Mouse (Mus musculus): ENCODE results near the gene Usp17lb. TPM values are rescaled to one million over a fixed set of nuclear protein-coding genes. Genes with fewer than 3 reads are reported as not detected.
"Not testable (repeated sequence)": the region's sequence is repeated elsewhere in the genome, so short reads cannot be mapped to it uniquely, and the experiment has no call there.

Gene Usp17lb
- 0.20 TPM for polyA plus RNA-seq (2012; fragmentation: generic; extraction: Trizol)

DNA sequence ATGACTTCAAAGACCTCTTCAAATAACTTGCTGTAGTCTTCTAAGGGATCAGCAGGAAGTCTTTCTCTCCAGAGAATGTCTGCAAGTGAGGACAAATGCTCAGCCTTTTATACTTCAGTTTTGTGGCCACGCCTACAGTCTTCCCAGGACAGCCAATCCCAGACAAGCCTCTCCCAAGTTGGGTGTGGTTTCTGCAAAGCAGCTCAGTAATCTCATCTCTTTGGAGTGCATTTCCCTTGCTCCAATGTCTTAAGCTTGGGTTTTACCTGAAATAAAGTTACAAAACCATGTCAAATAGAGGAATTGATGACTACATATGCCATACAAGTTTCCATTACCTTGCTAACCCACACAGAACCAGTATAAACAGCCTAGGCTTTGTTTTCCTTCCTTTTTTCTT lies at the start of gene Usp17lb:
TSS of gene Usp17lb (minus strand) at position 101 of the 400 bp plus-strand sequence.
- H3K4me2 ChIP-seq (ENCODE audit: low read depth), result no peak within 1 kb of the TSS
- H3K4me3 ChIP-seq, result no peak within 1 kb of the TSS
- H3ac ChIP-seq (ENCODE audit: control insufficient read depth, insufficient read length), result no peak within 1 kb of the TSS
- no peaks in the 10 kb centered on the region for H3K27me3 ChIP-seq (ENCODE audit: control insufficient read depth, insufficient read depth, insufficient read length)
- no peak for TF ChIP-seq E2F4 (IDR thresholded peaks at IDR 0.05; ENCODE audit: insufficient read depth)
- H3K79me2 ChIP-seq (ENCODE audit: control insufficient read depth, insufficient read depth), result no peaks in the 10 kb centered on the region
- no peaks in the 10 kb centered on the region for H3K36me3 ChIP-seq (ENCODE audit: control insufficient read depth, insufficient read depth)

DNA sequence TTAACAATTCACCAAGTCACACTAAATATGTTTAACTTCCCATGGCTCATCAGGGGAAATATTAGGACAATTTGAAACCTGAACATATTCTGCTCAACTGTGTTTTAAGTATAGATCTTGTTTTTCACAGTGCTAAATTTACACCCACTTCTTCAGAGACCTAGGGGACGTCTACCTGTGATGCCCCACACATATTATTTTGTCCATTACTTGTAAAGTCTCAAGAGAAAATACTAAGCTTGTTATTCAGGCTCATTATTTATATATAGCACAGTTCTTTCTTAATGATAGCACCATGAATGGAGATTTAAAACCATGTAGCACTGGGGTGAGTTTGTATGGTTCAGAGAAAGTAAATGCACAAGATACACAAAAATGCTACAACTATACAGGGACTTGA lies 35.3 kb upstream of the Usp17lb start, which contains the start of gene Olfr665:
TSS of gene Olfr665 (plus strand) at position 301 of the 400 bp plus-strand sequence.
- no peak for TF ChIP-seq E2F4 (IDR thresholded peaks at IDR 0.05; ENCODE audit: insufficient read depth)
- TF ChIP-seq TCF3 (IDR thresholded peaks at IDR 0.05; ENCODE audit: insufficient read length, low read depth), result no peak
- no peak for TF ChIP-seq MAX (IDR thresholded peaks at IDR 0.05; ENCODE audit: low read depth)
- no peak for TF ChIP-seq REST (IDR thresholded peaks at IDR 0.05; ENCODE audit: insufficient read depth, insufficient read length)
- no peak for TF ChIP-seq POLR2AphosphoS2 (IDR thresholded peaks at IDR 0.05; ENCODE audit: insufficient read length, low read depth)
- TF ChIP-seq MYOD1 (IDR thresholded peaks at IDR 0.05; ENCODE audit: control insufficient read depth in 1 of 3, insufficient read length in 2 of 3, low read depth in 2 of 3), result no peak
- TF ChIP-seq USF1 (IDR thresholded peaks at IDR 0.05; ENCODE audit: low read depth), result no peak
- no peak for TF ChIP-seq POLR2A (IDR thresholded peaks at IDR 0.05; ENCODE audit: insufficient read length, low read depth)
- TF ChIP-seq CEBPB (IDR thresholded peaks at IDR 0.05; ENCODE audit: insufficient read depth, poor library complexity, severe bottlenecking), result no peak
- no peak for TF ChIP-seq SRF (IDR thresholded peaks at IDR 0.05; ENCODE audit: control insufficient read depth, insufficient read length, low read depth)
- no peak for TF ChIP-seq MYOG (IDR thresholded peaks at IDR 0.05; ENCODE audit: control insufficient read depth in 1 of 3, insufficient read depth in 1 of 3, insufficient read length in 2 of 3, low read depth in 2 of 3)
- TF ChIP-seq TCF12 (IDR thresholded peaks at IDR 0.05; ENCODE audit: insufficient read depth, poor library complexity, severe bottlenecking), result no peak
- Histone ChIP-seq H3K4me2 (ENCODE audit: low read depth) (no peak within 1 kb of the TSS), H3K27me3 (ENCODE audit: control insufficient read depth, insufficient read depth, insufficient read length) (no peaks in the 10 kb centered on the region), H3ac (ENCODE audit: control insufficient read depth, insufficient read length) (no peak within 1 kb of the TSS), H3K4me3 (no peak within 1 kb of the TSS), H3K79me2 (ENCODE audit: control insufficient read depth, insufficient read depth) (no peaks in the 10 kb centered on the region), H3K36me3 (ENCODE audit: control insufficient read depth, insufficient read depth) (no peaks in the 10 kb centered on the region)

DNA sequence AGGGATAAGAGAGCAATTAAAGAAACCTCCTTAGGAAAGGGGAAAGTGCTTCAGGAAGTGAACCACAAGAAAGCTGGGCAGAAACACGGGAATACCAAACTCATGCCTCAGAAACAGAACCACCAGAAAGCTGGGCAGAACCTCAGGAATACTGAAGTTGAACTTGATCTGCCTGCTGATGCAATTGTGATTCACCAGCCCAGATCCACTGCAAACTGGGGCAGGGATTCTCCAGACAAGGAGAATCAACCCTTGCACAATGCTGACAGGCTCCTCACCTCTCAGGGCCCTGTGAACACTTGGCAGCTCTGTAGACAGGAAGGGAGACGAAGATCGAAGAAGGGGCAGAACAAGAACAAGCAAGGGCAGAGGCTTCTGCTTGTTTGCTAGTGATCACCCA lies 19.0 kb upstream of the Usp17lb start:
- Histone ChIP-seq H3K4me3 (no peak overlapping the region), H3K27me3 (ENCODE audit: control insufficient read depth, insufficient read depth, insufficient read length) (no peaks in the 10 kb centered on the region), H3ac (ENCODE audit: control insufficient read depth, insufficient read length) (no peak overlapping the region), H3K79me2 (ENCODE audit: control insufficient read depth, insufficient read depth) (no peaks in the 10 kb centered on the region), H3K36me3 (ENCODE audit: control insufficient read depth, insufficient read depth) (peaks cover 6% of the 10 kb centered on the region), H3K4me2 (ENCODE audit: low read depth) (peak overlapping the region; percentile 52)
- TF ChIP-seq CEBPB (IDR thresholded peaks at IDR 0.05; ENCODE audit: insufficient read depth, poor library complexity, severe bottlenecking), result peak; percentile 82
- no peak for TF ChIP-seq TCF3 (IDR thresholded peaks at IDR 0.05; ENCODE audit: insufficient read length, low read depth)
- no peak for TF ChIP-seq SRF (IDR thresholded peaks at IDR 0.05; ENCODE audit: control insufficient read depth, insufficient read length, low read depth)

DNA sequence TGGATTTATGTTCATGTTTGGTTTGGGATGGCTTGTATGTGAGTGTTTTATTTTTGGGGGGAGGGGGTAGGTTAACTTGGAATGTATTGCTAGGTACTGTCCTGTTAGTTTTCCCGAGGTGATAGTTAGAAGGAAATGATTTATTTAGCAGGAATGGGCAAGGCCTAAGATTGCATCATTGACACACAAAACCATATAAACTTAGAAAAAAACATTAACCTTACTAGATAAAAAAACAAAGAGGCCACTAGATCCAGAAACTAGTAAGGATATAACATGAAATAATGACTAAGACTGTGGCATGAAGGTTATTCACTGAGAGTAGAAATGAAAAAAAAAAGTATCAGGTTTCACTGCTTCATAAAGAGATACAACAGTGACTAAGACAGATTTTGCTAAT lies 15.3 kb upstream of the Usp17lb start:
- H3K27me3 ChIP-seq (ENCODE audit: control insufficient read depth, insufficient read depth, insufficient read length), result no peaks in the 10 kb centered on the region
- peaks cover 6% of the 10 kb centered on the region for H3K36me3 ChIP-seq (ENCODE audit: control insufficient read depth, insufficient read depth)
- no peak overlapping the region for H3ac ChIP-seq (ENCODE audit: control insufficient read depth, insufficient read length)
- peak; percentile 74 for TF ChIP-seq CEBPB (IDR thresholded peaks at IDR 0.05; ENCODE audit: insufficient read depth, poor library complexity, severe bottlenecking)
- no peak for TF ChIP-seq REST (IDR thresholded peaks at IDR 0.05; ENCODE audit: insufficient read depth, insufficient read length)
- H3K79me2 ChIP-seq (ENCODE audit: control insufficient read depth, insufficient read depth), result no peaks in the 10 kb centered on the region
- H3K4me2 ChIP-seq (ENCODE audit: low read depth), result peak overlapping the region; percentile 48
- peak overlapping the region; percentile 16 for H3K4me3 ChIP-seq

DNA sequence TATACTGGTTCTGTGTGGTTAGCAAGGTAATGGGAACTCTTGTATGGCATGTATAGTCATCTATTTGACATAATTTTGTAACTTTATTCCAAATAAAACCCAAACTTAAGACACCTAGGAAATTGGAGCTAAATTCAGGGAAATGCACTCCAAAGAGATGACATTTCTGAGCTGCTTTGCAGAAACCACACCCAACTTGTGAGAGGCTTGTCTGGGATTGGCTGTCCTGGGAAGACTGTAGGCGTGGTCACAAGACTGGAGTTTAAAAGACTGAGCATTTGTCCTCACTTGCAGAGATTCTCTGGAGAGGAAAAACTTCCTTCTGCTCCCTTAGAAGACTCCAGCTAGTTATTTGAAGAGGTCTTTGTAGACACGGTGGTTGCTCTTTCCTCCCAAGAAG lies 14.3 kb upstream of the Usp17lb start, which contains the start of gene Usp17la:
TSS of gene Usp17la (plus strand) at position 301 of the 400 bp plus-strand sequence.
- peak within 1 kb of the TSS; percentile 48 for H3K4me2 ChIP-seq (ENCODE audit: low read depth)
- H3ac ChIP-seq (ENCODE audit: control insufficient read depth, insufficient read length); H3K36me3 ChIP-seq (ENCODE audit: control insufficient read depth, insufficient read depth); H3K79me2 ChIP-seq (ENCODE audit: control insufficient read depth, insufficient read depth); H3K27me3 ChIP-seq (ENCODE audit: control insufficient read depth, insufficient read depth, insufficient read length): not testable (repeated sequence)
- H3K4me3 ChIP-seq, result peak within 1 kb of the TSS; percentile 16

DNA sequence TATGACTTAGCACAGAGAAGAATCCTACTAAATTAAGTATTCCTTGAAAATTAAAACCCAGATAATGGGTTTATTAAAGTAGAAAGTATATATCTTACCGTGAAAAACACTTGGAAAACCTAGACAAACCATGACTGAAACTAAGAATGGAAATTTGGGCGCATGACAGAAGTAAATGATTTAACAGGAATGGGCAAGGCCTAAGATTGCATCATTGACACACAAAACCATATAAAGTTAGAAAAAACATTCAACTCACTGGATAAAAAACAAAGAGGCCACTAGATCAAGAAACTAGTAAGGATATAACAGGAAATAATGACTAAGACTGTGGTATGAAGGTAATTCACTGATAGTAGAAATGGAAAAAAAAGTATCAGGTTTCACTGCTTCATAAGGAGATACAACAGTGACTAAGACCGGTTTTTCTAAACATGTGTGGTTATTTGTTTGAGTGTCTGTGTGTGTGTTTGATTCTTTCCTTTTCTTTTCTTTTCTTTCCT lies 12.9 kb upstream of the Usp17lb start:
- TF ChIP-seq TCF3 (IDR thresholded peaks at IDR 0.05; ENCODE audit: insufficient read length, low read depth) (no peak), CEBPB (IDR thresholded peaks at IDR 0.05; ENCODE audit: insufficient read depth, poor library complexity, severe bottlenecking) (peak; percentile 82), USF1 (IDR thresholded peaks at IDR 0.05; ENCODE audit: low read depth) (no peak), POLR2AphosphoS2 (IDR thresholded peaks at IDR 0.05; ENCODE audit: insufficient read length, low read depth) (no peak), MYOG (IDR thresholded peaks at IDR 0.05; ENCODE audit: control insufficient read depth in 1 of 3, insufficient read depth in 1 of 3, insufficient read length in 2 of 3, low read depth in 2 of 3) (no peak), TCF12 (IDR thresholded peaks at IDR 0.05; ENCODE audit: insufficient read depth, poor library complexity, severe bottlenecking) (no peak)
- H3K4me3 ChIP-seq, result no peak overlapping the region
- no peak overlapping the region for H3K4me2 ChIP-seq (ENCODE audit: low read depth)
- no peak overlapping the region for H3ac ChIP-seq (ENCODE audit: control insufficient read depth, insufficient read length)
- no peaks in the 10 kb centered on the region for H3K27me3 ChIP-seq (ENCODE audit: control insufficient read depth, insufficient read depth, insufficient read length)
- no peaks in the 10 kb centered on the region for H3K79me2 ChIP-seq (ENCODE audit: control insufficient read depth, insufficient read depth)
- no peaks in the 10 kb centered on the region for H3K36me3 ChIP-seq (ENCODE audit: control insufficient read depth, insufficient read depth)

DNA sequence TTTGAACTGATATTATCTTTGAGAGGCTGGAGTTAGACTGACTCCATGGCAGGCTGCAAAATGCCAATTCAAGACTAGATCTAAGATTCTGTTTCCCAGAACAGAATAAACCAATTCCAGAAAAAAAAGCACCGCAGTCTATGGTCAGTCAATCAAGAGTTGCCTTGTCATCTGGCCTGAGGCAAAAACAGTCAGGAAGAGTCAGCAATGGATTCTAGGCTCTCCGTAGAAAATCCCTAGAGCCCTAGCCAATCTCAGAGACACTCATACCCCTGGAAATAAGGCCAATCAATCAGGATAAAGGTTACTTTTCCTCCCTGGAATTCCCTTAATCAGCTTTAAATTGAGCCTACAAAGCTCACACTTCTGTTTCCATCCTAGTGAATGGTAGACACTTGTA lies 9.1 kb upstream of the Usp17lb start:
- not testable (repeated sequence) for H3K4me3 ChIP-seq; H3K36me3 ChIP-seq (ENCODE audit: control insufficient read depth, insufficient read depth); H3K27me3 ChIP-seq (ENCODE audit: control insufficient read depth, insufficient read depth, insufficient read length); H3K4me2 ChIP-seq (ENCODE audit: low read depth); H3K79me2 ChIP-seq (ENCODE audit: control insufficient read depth, insufficient read depth); H3ac ChIP-seq (ENCODE audit: control insufficient read depth, insufficient read length)

Data from myocyte (in vitro differentiated cells).